Mouse (Mus musculus): ENCODE results near the gene Olfr316. TPM values are rescaled to one million over a fixed set of nuclear protein-coding genes. Genes with fewer than 3 reads are reported as not detected.
"Not testable (repeated sequence)": the region's sequence is repeated elsewhere in the genome, so short reads cannot be mapped to it uniquely, and the experiment has no call there.

Gene Olfr316
- not detected in 2 replicates for polyA plus RNA-seq (2011; ENCODE audit: insufficient read length, low read depth, missing spikeins)

- Histone ChIP-seq H3K27ac (ENCODE audit: insufficient read depth, low read length) (no peak within 1 kb of the TSS), H3K4me3 (ENCODE audit: insufficient read depth, low read length) (no peak within 1 kb of the TSS), H3K4me1 (ENCODE audit: control insufficient read depth, insufficient read depth, low read length) (no peaks in the 10 kb centered on the region)
- TF ChIP-seq POLR2A (IDR thresholded peaks at IDR 0.05; ENCODE audit: low read depth, low read length) (no peak), CTCF (IDR thresholded peaks at IDR 0.05; ENCODE audit: borderline replicate concordance, insufficient read depth, low read length) (no peak)
Measured at GRCm38 (mm10) chr11:58752434-58752833, at the start of gene Olfr316. Gene Olfr316 (plus strand): TSS chr11:58752734.

- TF ChIP-seq CTCF (IDR thresholded peaks at IDR 0.05; ENCODE audit: borderline replicate concordance, insufficient read depth, low read length) (no peak), POLR2A (IDR thresholded peaks at IDR 0.05; ENCODE audit: low read depth, low read length) (no peak)
- no peaks in the 10 kb centered on the region for H3K4me1 ChIP-seq (ENCODE audit: control insufficient read depth, insufficient read depth, low read length)
- H3K27ac ChIP-seq (ENCODE audit: insufficient read depth, low read length) = no peak overlapping the region
- H3K4me3 ChIP-seq (ENCODE audit: insufficient read depth, low read length) = no peak overlapping the region
Measured at GRCm38 (mm10) chr11:58709086-58709485, 43.4 kb upstream of the Olfr316 start.

- not testable (repeated sequence) for H3K4me1 ChIP-seq (ENCODE audit: control insufficient read depth, insufficient read depth, low read length); H3K4me3 ChIP-seq (ENCODE audit: insufficient read depth, low read length); H3K27ac ChIP-seq (ENCODE audit: insufficient read depth, low read length)
Measured at GRCm38 (mm10) chr11:58717723-58718122, 34.8 kb upstream of the Olfr316 start.

- no peak overlapping the region for H3K27ac ChIP-seq (ENCODE audit: insufficient read depth, low read length)
- H3K4me3 ChIP-seq (ENCODE audit: insufficient read depth, low read length) = no peak overlapping the region
- TF ChIP-seq POLR2A (IDR thresholded peaks at IDR 0.05; ENCODE audit: low read depth, low read length) (no peak), CTCF (IDR thresholded peaks at IDR 0.05; ENCODE audit: borderline replicate concordance, insufficient read depth, low read length) (no peak)
- no peaks in the 10 kb centered on the region for H3K4me1 ChIP-seq (ENCODE audit: control insufficient read depth, insufficient read depth, low read length)
Measured at GRCm38 (mm10) chr11:58719701-58720100, 32.8 kb upstream of the Olfr316 start.

GRCm38 (mm10) chr11:58723914-58724313 lies 28.6 kb upstream of the Olfr316 start, which contains the start of gene Olfr318:
Gene Olfr318 (minus strand): TSS chr11:58724014.
- no peak for TF ChIP-seq POLR2A (IDR thresholded peaks at IDR 0.05; ENCODE audit: low read depth, low read length)
- Histone ChIP-seq H3K27ac (ENCODE audit: insufficient read depth, low read length) (no peak within 1 kb of the TSS), H3K4me1 (ENCODE audit: control insufficient read depth, insufficient read depth, low read length) (no peaks in the 10 kb centered on the region), H3K4me3 (ENCODE audit: insufficient read depth, low read length) (no peak within 1 kb of the TSS)

GRCm38 (mm10) chr11:58727896-58728650 lies 24.5 kb upstream of the Olfr316 start:
- not testable (repeated sequence) for H3K4me1 ChIP-seq (ENCODE audit: control insufficient read depth, insufficient read depth, low read length); H3K4me3 ChIP-seq (ENCODE audit: insufficient read depth, low read length); H3K27ac ChIP-seq (ENCODE audit: insufficient read depth, low read length)

GRCm38 (mm10) chr11:58733372-58733771 lies 19.2 kb upstream of the Olfr316 start:
- no peak overlapping the region for H3K27ac ChIP-seq (ENCODE audit: insufficient read depth, low read length)
- TF ChIP-seq CTCF (IDR thresholded peaks at IDR 0.05; ENCODE audit: borderline replicate concordance, insufficient read depth, low read length) (no peak), POLR2A (IDR thresholded peaks at IDR 0.05; ENCODE audit: low read depth, low read length) (no peak)
- H3K4me3 ChIP-seq (ENCODE audit: insufficient read depth, low read length) = no peak overlapping the region
- H3K4me1 ChIP-seq (ENCODE audit: control insufficient read depth, insufficient read depth, low read length) = no peaks in the 10 kb centered on the region

GRCm38 (mm10) chr11:58738792-58739262 lies 13.7 kb upstream of the Olfr316 start, which contains the start of gene Olfr317:
Gene Olfr317 (minus strand): TSS chr11:58739212.
- Histone ChIP-seq H3K27ac (ENCODE audit: insufficient read depth, low read length) (no peak within 1 kb of the TSS), H3K4me3 (ENCODE audit: insufficient read depth, low read length) (no peak within 1 kb of the TSS), H3K4me1 (ENCODE audit: control insufficient read depth, insufficient read depth, low read length) (no peaks in the 10 kb centered on the region)
- TF ChIP-seq POLR2A (IDR thresholded peaks at IDR 0.05; ENCODE audit: low read depth, low read length) (no peak), CTCF (IDR thresholded peaks at IDR 0.05; ENCODE audit: borderline replicate concordance, insufficient read depth, low read length) (no peak)

- not testable (repeated sequence) for H3K4me3 ChIP-seq (ENCODE audit: insufficient read depth, low read length); H3K27ac ChIP-seq (ENCODE audit: insufficient read depth, low read length); H3K4me1 ChIP-seq (ENCODE audit: control insufficient read depth, insufficient read depth, low read length)
Measured at GRCm38 (mm10) chr11:58751096-58751495, 1.4 kb upstream of the Olfr316 start.

GRCm38 (mm10) chr11:58772888-58773287 lies 20.4 kb downstream of the Olfr316 start, which contains the start of gene Olfr315:
Gene Olfr315 (plus strand): TSS chr11:58773188.
- TF ChIP-seq CTCF (IDR thresholded peaks at IDR 0.05; ENCODE audit: borderline replicate concordance, insufficient read depth, low read length) = no peak
- no peak for TF ChIP-seq POLR2A (IDR thresholded peaks at IDR 0.05; ENCODE audit: low read depth, low read length)
- Histone ChIP-seq H3K4me1 (ENCODE audit: control insufficient read depth, insufficient read depth, low read length) (no peaks in the 10 kb centered on the region), H3K4me3 (ENCODE audit: insufficient read depth, low read length) (no peak within 1 kb of the TSS), H3K27ac (ENCODE audit: insufficient read depth, low read length) (no peak within 1 kb of the TSS)
